Mouse (Mus musculus) heart, embryonic 16.5 days (tissue): Measurements from ENCODE around the gene Tmcc1. TPM values are rescaled to one million over a fixed set of nuclear protein-coding genes. Genes with fewer than 3 reads are reported as not detected.

ENCODE experiments used
- ATAC-seq: fragments of 200-750 bp; cut with Nextera tagmentation; replicated peaks from 2 replicates; pipeline ENCODE4 v1.8.0; 2017; ENCODE audit warnings: moderate number of reproducible peaks; ENCODE audit not compliant: insufficient read depth, low FRiP score; ENCODE audit errors: extremely low read depth
- H3K27ac ChIP-seq: fragments of 300-500 bp; sonication (generic); 2 replicates; pipeline ENCODE4 v1.5.1; 2014; ENCODE audit warnings: mild to moderate bottlenecking, low read length, control low read depth, moderate library complexity
- H3K27me3 ChIP-seq: fragments of 300-500 bp; sonication (generic); 2 replicates; pipeline ENCODE4 v1.6.1; 2014; ENCODE audit warnings: low read length, mixed read lengths; ENCODE audit not compliant: control insufficient read depth, insufficient read depth
- H3K36me3 ChIP-seq: fragments of 300-500 bp; sonication (generic); 2 replicates; pipeline ENCODE4 v1.6.1; 2014; ENCODE audit not compliant: control insufficient read depth, insufficient read depth
- H3K4me1 ChIP-seq: fragments of 300-500 bp; sonication (generic); 2 replicates; pipeline ENCODE4 v1.6.1; 2014; ENCODE audit warnings: low read length, mixed read lengths; ENCODE audit not compliant: control insufficient read depth, insufficient read depth
- H3K4me2 ChIP-seq: fragments of 300-500 bp; sonication (generic); 2 replicates; pipeline ENCODE4 v1.6.1; 2014; ENCODE audit warnings: low read depth, mild to moderate bottlenecking, control low read depth, low read length
- H3K4me3 ChIP-seq: fragments of 300-500 bp; sonication (generic); 2 replicates; pipeline ENCODE4 v1.5.1; 2014; ENCODE audit warnings: mild to moderate bottlenecking, control low read depth, low read length
- H3K9ac ChIP-seq: fragments of 300-500 bp; sonication (generic); 2 replicates; pipeline ENCODE4 v1.6.1; 2014; ENCODE audit warnings: low read length, control low read depth
- H3K9me3 ChIP-seq: fragments of 300-500 bp; sonication (generic); replicated peaks from 2 replicates; pipeline ENCODE4 v1.6.1; 2016; ENCODE audit warnings: low read length; ENCODE audit not compliant: control insufficient read depth
- WGBS: fragments of 180-500 bp; shearing (Covaris S2); extraction: QIAGEN DNeasy Blood & Tissue Kit; methylation state at CpG from one replicate; pipeline ENCODE4 v1.1.7; 2014; 5-methylcytosine and 5-hydroxymethylcytosine counted together
- polyA plus RNA-seq: library from polyadenylated mRNA; unstranded; fragments of >200 nt; fragmentation: Nextera tagmentation; extraction: Ambion mirVana; gene quantifications from 2 replicates; pipeline ENCODE4 v1.2.1, GENCODE M21; 2015

Gene Tmcc1
- polyA plus RNA-seq, 1 experiment from 2014 or later, result 13.3 TPM

- Histone ChIP-seq H3K36me3 (no peaks in the 10 kb centered on the region), H3K27ac (peak overlapping the region; percentile 60), H3K9me3 (peaks cover 9% of the 10 kb centered on the region), H3K27me3 (peaks cover 8% of the 10 kb centered on the region), H3K9ac (peak overlapping the region; percentile 75), H3K4me2 (peak overlapping the region; percentile 68), H3K4me1 (peaks cover 14% of the 10 kb centered on the region), H3K4me3 (peak overlapping the region; percentile 61)
- WGBS, result 45% methylated on average over 10 of the region's 10 CpGs
- no peak for ATAC-seq
Measured at GRCm38 (mm10) chr6:115991881-115992620, 201.2 kb downstream of the Tmcc1 start.

DNA sequence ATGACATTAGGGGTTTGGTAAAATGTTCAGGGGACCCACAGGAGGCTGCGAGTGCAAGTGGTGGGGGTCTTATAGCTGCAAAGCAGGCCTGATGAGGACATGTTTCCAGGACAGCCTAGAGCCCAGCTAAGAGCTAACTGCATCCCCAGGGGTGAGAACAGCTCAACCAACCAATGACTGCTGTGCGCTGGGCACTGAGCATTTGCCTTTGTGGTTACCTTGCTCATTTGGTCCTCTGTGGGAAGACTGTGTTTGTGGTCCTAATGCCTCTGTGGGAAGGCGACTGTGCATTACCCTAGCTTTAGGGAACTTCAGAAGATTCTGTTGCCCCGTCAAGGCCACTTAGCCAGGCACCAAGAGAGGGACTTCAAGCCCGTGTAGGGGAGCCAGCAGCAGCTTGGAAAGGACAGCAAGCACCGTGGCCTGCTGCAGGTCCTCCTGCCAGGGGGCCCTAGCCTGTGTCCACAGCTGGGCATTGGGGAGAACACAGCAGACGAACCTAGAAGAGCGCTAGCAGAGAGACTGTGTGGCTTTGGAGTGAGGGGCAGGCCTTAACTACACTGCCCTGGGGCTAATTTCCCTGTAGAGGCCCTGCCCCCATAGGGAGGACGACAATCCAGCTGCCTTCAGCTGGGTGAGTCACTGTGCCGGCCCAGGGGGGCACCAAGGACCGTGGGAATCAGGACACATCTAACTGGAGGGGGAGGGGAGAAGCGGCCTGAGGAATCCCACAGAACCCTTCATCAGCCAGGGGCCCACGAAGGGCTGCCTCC lies 202.0 kb downstream of the Tmcc1 start:
- Histone ChIP-seq H3K36me3 (no peaks in the 10 kb centered on the region), H3K27ac (peak overlapping the region; percentile 60), H3K4me3 (peak overlapping the region; percentile 61), H3K9ac (peak overlapping the region; percentile 75), H3K4me1 (peaks cover 13% of the 10 kb centered on the region), H3K9me3 (peaks cover 9% of the 10 kb centered on the region), H3K4me2 (peak overlapping the region; percentile 68), H3K27me3 (peaks cover 8% of the 10 kb centered on the region)
- ATAC-seq, result no peak
- WGBS, result 41% methylated on average over 13 of the region's 13 CpGs

DNA sequence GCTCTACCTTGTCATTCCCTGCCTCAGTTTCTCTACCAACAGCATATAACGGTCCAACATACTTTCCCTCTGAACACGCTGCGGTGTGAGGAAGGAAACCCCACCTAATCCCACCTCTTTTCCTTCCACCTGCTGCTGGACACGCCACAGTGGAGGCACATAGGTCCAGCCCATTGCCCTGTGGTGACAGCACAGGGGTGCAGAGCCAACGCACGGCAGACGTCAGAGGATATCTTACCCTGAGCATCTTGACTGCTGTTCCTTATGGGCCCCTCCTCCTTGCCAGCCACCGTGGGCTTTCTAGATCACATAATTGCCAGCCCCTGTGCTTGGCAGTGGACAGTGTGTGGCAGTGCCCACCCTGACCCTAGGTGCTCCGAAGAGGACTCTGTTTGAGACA lies 202.8 kb downstream of the Tmcc1 start:
- no peak for ATAC-seq
- Histone ChIP-seq H3K4me2 (peak overlapping the region; percentile 68), H3K27me3 (peaks cover 8% of the 10 kb centered on the region), H3K9me3 (peaks cover 9% of the 10 kb centered on the region), H3K4me1 (peaks cover 18% of the 10 kb centered on the region), H3K27ac (0 out of 2 replicates have a peak overlapping the region, but pooled peaks have one; percentile 16), H3K36me3 (no peaks in the 10 kb centered on the region), H3K9ac (peak overlapping the region; percentile 75), H3K4me3 (peak overlapping the region; percentile 61)
- 65% methylated on average over 9 of the region's 9 CpGs for WGBS

DNA sequence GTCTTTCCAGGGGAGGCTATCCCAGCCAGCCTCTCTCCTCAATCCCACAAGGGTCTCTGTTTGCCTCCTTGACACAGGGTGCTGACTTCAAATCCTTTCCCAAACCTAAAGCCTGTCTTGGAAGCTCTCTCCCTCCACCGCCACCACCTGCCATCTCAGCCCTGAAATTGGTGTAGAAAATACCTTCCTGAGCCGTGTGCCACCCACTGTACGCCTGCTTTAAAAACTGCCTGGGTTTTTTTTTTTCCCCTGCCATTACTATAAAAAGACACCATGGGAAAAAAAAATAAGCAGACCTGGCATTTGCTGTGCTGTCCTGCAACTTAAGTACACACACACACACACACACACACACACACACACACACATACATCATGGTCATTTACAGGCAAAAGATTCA lies 203.2 kb downstream of the Tmcc1 start:
- Histone ChIP-seq H3K4me1 (peaks cover 23% of the 10 kb centered on the region), H3K27ac (peak overlapping the region; percentile 41; the same call in 1 of the 2 replicates), H3K9ac (peak overlapping the region; percentile 75), H3K9me3 (peaks cover 8% of the 10 kb centered on the region), H3K36me3 (no peaks in the 10 kb centered on the region), H3K4me2 (peak overlapping the region; percentile 68), H3K4me3 (peak overlapping the region; percentile 61), H3K27me3 (peaks cover 8% of the 10 kb centered on the region)
- 70% methylated on average over 3 of the region's 3 CpGs for WGBS
- ATAC-seq, result no peak

DNA sequence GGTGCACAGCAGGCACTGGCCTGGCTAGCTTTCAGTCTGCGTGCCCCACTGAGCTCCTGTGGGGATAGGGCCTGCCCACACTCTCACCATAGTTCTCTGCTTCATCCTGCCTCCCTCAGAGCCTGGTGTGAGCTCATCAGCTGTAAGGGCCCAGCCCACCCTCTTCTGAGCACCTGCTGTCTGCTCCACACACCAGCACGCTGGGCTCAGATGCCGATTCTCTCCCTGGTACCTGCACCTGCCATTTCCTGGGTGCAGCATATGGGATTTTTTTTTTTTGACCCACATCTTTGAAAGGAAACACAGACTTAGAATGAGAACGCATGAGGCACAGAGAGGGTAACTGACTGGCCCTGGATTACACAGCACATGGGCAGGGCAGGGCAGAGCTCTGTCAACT lies 203.7 kb downstream of the Tmcc1 start:
- Histone ChIP-seq H3K27ac (peak overlapping the region; percentile 41; the same call in 1 of the 2 replicates), H3K9ac (peak overlapping the region; percentile 75)
- 72% methylated on average over 4 of the region's 4 CpGs for WGBS

GRCm38 (mm10) chr6:115989032-115989431 lies 204.3 kb downstream of the Tmcc1 start:
- Histone ChIP-seq H3K4me3 (peak overlapping the region; percentile 61), H3K9me3 (no peaks in the 10 kb centered on the region), H3K4me1 (peaks cover 28% of the 10 kb centered on the region), H3K27ac (peak overlapping the region; percentile 41; the same call in 1 of the 2 replicates), H3K27me3 (peaks cover 8% of the 10 kb centered on the region), H3K4me2 (peak overlapping the region; percentile 68), H3K36me3 (no peaks in the 10 kb centered on the region), H3K9ac (peak overlapping the region; percentile 75)
- no peak for ATAC-seq
- 67% methylated on average over 5 of the region's 5 CpGs for WGBS

More for the DNA sequence above, 203.7 kb downstream of the Tmcc1 start:
- Histone ChIP-seq H3K4me1 (peaks cover 27% of the 10 kb centered on the region), H3K27me3 (peaks cover 8% of the 10 kb centered on the region), H3K4me2 (peak overlapping the region; percentile 68), H3K36me3 (no peaks in the 10 kb centered on the region), H3K4me3 (peak overlapping the region; percentile 61), H3K9me3 (peaks cover 4% of the 10 kb centered on the region)
- ATAC-seq, result no peak; the same call in 1 of the 2 replicates

DNA sequence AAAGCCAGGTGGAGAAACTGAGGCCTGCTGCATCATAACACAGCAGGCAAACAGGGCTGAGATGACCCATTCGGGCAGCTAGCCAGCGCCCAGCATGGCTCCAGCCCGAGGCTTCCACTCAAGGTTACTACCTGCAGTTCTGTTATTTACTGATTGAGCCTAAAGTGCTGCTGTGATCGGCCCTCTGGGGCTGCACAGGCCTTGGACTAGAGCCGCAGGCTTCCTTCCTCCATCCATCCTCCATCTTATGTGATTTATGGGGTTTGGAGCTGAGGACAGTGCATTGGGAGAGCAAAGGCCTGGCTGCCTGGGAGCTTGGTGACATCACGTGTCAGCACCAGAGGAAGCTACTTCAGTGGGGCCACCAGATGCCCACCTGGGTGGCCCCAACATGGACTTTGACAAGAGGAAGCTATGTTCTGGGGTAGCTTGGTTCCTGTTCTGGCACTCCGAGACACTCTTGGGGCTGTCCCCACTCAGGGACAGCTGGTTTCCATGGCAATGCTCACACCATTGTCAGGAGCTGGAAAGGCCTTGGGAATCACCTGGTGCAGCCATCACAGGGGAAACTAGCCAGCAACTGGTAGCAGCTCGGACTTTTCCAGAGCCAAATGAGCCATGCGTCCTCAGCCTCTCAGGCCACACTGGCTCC lies 206.1 kb downstream of the Tmcc1 start:
- H3K4me3 ChIP-seq, result peak overlapping the region; percentile 19; the same call in 1 of the 2 replicates
- ATAC-seq, result no peak
- WGBS, result 61% methylated on average over 9 of the region's 9 CpGs

GRCm38 (mm10) chr6:115986472-115987095 lies 206.7 kb downstream of the Tmcc1 start:
- Histone ChIP-seq H3K9me3 (no peaks in the 10 kb centered on the region), H3K9ac (peak overlapping the region; percentile 18), H3K36me3 (no peaks in the 10 kb centered on the region), H3K27ac (no peak overlapping the region), H3K4me2 (peak overlapping the region; percentile 68), H3K4me3 (peak overlapping the region; percentile 16), H3K4me1 (peaks cover 29% of the 10 kb centered on the region), H3K27me3 (no peaks in the 10 kb centered on the region)
- ATAC-seq, result peak; percentile 13; the same call in 1 of the 2 replicates
- 55% methylated on average over 12 of the region's 12 CpGs for WGBS

More for the DNA sequence above, 206.1 kb downstream of the Tmcc1 start:
- Histone ChIP-seq H3K9ac (no peak overlapping the region; the same call in none of the 2 replicates), H3K36me3 (no peaks in the 10 kb centered on the region), H3K27ac (no peak overlapping the region), H3K4me2 (peak overlapping the region; percentile 68), H3K9me3 (no peaks in the 10 kb centered on the region), H3K27me3 (no peaks in the 10 kb centered on the region), H3K4me1 (peaks cover 31% of the 10 kb centered on the region)
